ENCODE assay signal across 21 mouse cellular contexts in genomic region chr15:62147343-62147953, GRCm38 (mm10).
DNase-seq lines count a peak whose midpoint lies in the region; ATAC-seq and TF ChIP-seq lines count a peak whose summit lies in the region.
"Had no signal": no experiment of that assay in that cellular context is flagged by ENCODE, and none has a peak within 500 bp of the region (broad histone marks: within the 10 kb centered on the region; RNA-seq: fewer than 3 reads in every experiment).

No protein-coding gene starts in this region.

- no peak overlapping the region for H3K4me3 ChIP-seq in liver, embryonic 11.5 days (ENCODE audit: low read depth, low read length)
- H3K4me3 ChIP-seq in liver, postnatal 0 days (ENCODE audit: low read depth, low read length) = no peak overlapping the region
- H3K4me3 ChIP-seq in E14TG2a.4 (replicated peaks; ENCODE audit: low read length) = peak overlapping the region; percentile 27
- H3K4me3 ChIP-seq in embryonic facial prominence, embryonic 10.5 days = no peak overlapping the region
- H3K4me3 ChIP-seq: embryonic facial prominence, embryonic 15.5 days; heart, embryonic 12.5 days; hindbrain, embryonic 15.5 days; limb, embryonic 13.5 days; midbrain, embryonic 12.5 days had no signal

- no peaks in the 10 kb centered on the region for H3K9me3 ChIP-seq in liver, embryonic 11.5 days (ENCODE audit: control insufficient read depth, low read length)
- H3K9me3 ChIP-seq in liver, postnatal 0 days (ENCODE audit: low read length) = no peaks in the 10 kb centered on the region
- no peaks in the 10 kb centered on the region for H3K9me3 ChIP-seq in E14TG2a.4 (ENCODE audit: low read length)
- no peaks in the 10 kb centered on the region for H3K9me3 ChIP-seq in embryonic facial prominence, embryonic 10.5 days
- H3K9me3 ChIP-seq: embryonic facial prominence, embryonic 15.5 days; heart, embryonic 12.5 days; hindbrain, embryonic 15.5 days; limb, embryonic 13.5 days; midbrain, embryonic 12.5 days had no signal

- no peak for ATAC-seq in liver, embryonic 11.5 days (replicated peaks; ENCODE audit: low FRiP score)
- no peak for ATAC-seq in liver, postnatal 0 days

- WGBS in liver, embryonic 11.5 days = 30% methylated on average over 5 of the region's 5 CpGs
- WGBS in liver, postnatal 0 days (ENCODE audit: insufficient replicate concordance) = 68% methylated on average over 5 of the region's 5 CpGs
- 31% methylated on average over 5 of the region's 5 CpGs for WGBS in embryonic facial prominence, embryonic 10.5 days

- no peak overlapping the region for H3K9ac ChIP-seq in liver, embryonic 11.5 days (ENCODE audit: low read depth, low read length)
- H3K9ac ChIP-seq in liver, postnatal 0 days (replicated peaks) = no peak overlapping the region
- H3K9ac ChIP-seq: embryonic facial prominence, embryonic 15.5 days; heart, embryonic 12.5 days; hindbrain, embryonic 15.5 days; limb, embryonic 13.5 days; lung, embryonic 14.5 days; midbrain, embryonic 12.5 days had no signal

- no peak for TF ChIP-seq CTCF in liver, postnatal 0 days (IDR thresholded peaks at IDR 0.05; ENCODE audit: low read depth)
- no peak for TF ChIP-seq CTCF in E14TG2a.4 (conservative IDR thresholded peaks at IDR 0.05; ENCODE audit: low read length)

- H3K27ac ChIP-seq in liver, embryonic 11.5 days (ENCODE audit: low read depth, low read length) = no peak overlapping the region
- no peak overlapping the region for H3K27ac ChIP-seq in liver, postnatal 0 days (ENCODE audit: low read depth)
- no peak overlapping the region for H3K27ac ChIP-seq in embryonic facial prominence, embryonic 10.5 days (replicated peaks)
- H3K27ac ChIP-seq: embryonic facial prominence, embryonic 15.5 days; hindbrain, embryonic 15.5 days; limb, embryonic 13.5 days; macrophage; midbrain, embryonic 12.5 days had no signal

- no peaks in the 10 kb centered on the region for H3K27me3 ChIP-seq in liver, embryonic 11.5 days (replicated peaks; ENCODE audit: control insufficient read depth, insufficient read depth, low read length)
- H3K27me3 ChIP-seq in liver, postnatal 0 days (ENCODE audit: insufficient read depth, low read length) = no peaks in the 10 kb centered on the region
- no peaks in the 10 kb centered on the region for H3K27me3 ChIP-seq in E14TG2a.4 (ENCODE audit: insufficient read depth, low read length)
- no peaks in the 10 kb centered on the region for H3K27me3 ChIP-seq in embryonic facial prominence, embryonic 10.5 days (replicated peaks; ENCODE audit: low read depth, poor library complexity, severe bottlenecking)
- H3K27me3 ChIP-seq: embryonic facial prominence, embryonic 15.5 days; heart, embryonic 12.5 days; hindbrain, embryonic 15.5 days; limb, embryonic 13.5 days; midbrain, embryonic 12.5 days had no signal

- peaks cover 49% of the 10 kb centered on the region for H3K4me1 ChIP-seq in liver, embryonic 11.5 days (replicated peaks; ENCODE audit: control insufficient read depth, insufficient read depth, low read length)
- H3K4me1 ChIP-seq in liver, postnatal 0 days (ENCODE audit: insufficient read depth) = peaks cover 29% of the 10 kb centered on the region
- H3K4me1 ChIP-seq in E14TG2a.4 (replicated peaks; ENCODE audit: low read depth, low read length) = peaks cover 86% of the 10 kb centered on the region
- peaks cover 13% of the 10 kb centered on the region for H3K4me1 ChIP-seq in embryonic facial prominence, embryonic 10.5 days
- H3K4me1 ChIP-seq: hindbrain, embryonic 15.5 days had no signal

- TF ChIP-seq EP300 in liver, postnatal 0 days (IDR thresholded peaks at IDR 0.05; ENCODE audit: low read depth) = no peak

- DNase-seq in liver, embryonic 11.5 days (ENCODE audit: low spot score) = no peak
- no peak for DNase-seq in liver, postnatal 0 days
- DNase-seq in ES-CJ7 (ENCODE audit: low read depth, low spot score) = peak; percentile 71
- peak; percentile 28 for DNase-seq in forelimb bud, embryonic 11.5 days (ENCODE audit: low read depth, low spot score)
- DNase-seq in embryonic facial prominence, embryonic 10.5 days (ENCODE audit: low spot score) = no peak
- no peak for DNase-seq in frontal cortex, adult 2 months (ENCODE audit: extremely low spot score in 1 of 2, low spot score in 1 of 2)
- DNase-seq in lung, postnatal 14 days = no peak
- DNase-seq: adrenal gland, adult 8-10 months; cerebellum, postnatal 14 days; heart, postnatal 4 days; kidney, adult 11 months; lung, embryonic 14.5 days; right cerebral cortex, postnatal 4 days; thymus, adult 2 months had no signal

- H3K36me3 ChIP-seq in liver, embryonic 11.5 days (ENCODE audit: control insufficient read depth, insufficient read depth, low read length) = no peaks in the 10 kb centered on the region
- no peaks in the 10 kb centered on the region for H3K36me3 ChIP-seq in liver, postnatal 0 days (replicated peaks; ENCODE audit: insufficient read depth, low read length)
- peaks cover 77% of the 10 kb centered on the region for H3K36me3 ChIP-seq in E14TG2a.4 (ENCODE audit: insufficient read depth, low read length)
- H3K36me3 ChIP-seq in embryonic facial prominence, embryonic 10.5 days (replicated peaks) = no peaks in the 10 kb centered on the region
- H3K36me3 ChIP-seq: embryonic facial prominence, embryonic 15.5 days; heart, embryonic 12.5 days; hindbrain, embryonic 15.5 days; limb, embryonic 13.5 days; midbrain, embryonic 12.5 days had no signal

- H3K4me2 ChIP-seq in liver, embryonic 11.5 days = 0 out of 2 replicates have a peak overlapping the region, but pooled peaks have one; percentile 16
- H3K4me2 ChIP-seq in liver, postnatal 0 days (ENCODE audit: low read depth, low read length) = no peak overlapping the region
- H3K4me2 ChIP-seq: embryonic facial prominence, embryonic 15.5 days; heart, embryonic 12.5 days; hindbrain, embryonic 15.5 days; limb, embryonic 13.5 days; lung, embryonic 14.5 days; midbrain, embryonic 12.5 days had no signal

Comparison
In these comparisons a context has a peak if more than half of its experiments do, and no peak if none do; other contexts are left out.
1. DNase-seq: peak in ES-CJ7 (single experiment) and forelimb bud, embryonic 11.5 days (single experiment); none in liver, embryonic 11.5 days (single experiment), liver, postnatal 0 days (single experiment), embryonic facial prominence, embryonic 10.5 days (single experiment), frontal cortex, adult 2 months (0 of 2) and lung, postnatal 14 days (single experiment).